Mouse (Mus musculus): ENCODE measurements around the gene Zfp54. TPM values are rescaled to one million over a fixed set of nuclear protein-coding genes. Genes with fewer than 3 reads are reported as not detected.

The Zfp54 gene
- polyA plus RNA-seq, 1 experiment from 2014 or later, result 5.8 TPM

Other genes starting within 250 kb of the Zfp54 start
- not detected in 2 replicates for gene Vmn1r234, start 197.1 kb upstream of the Zfp54 start, polyA plus RNA-seq (2015; fragmentation: Nextera tagmentation; extraction: Ambion mirVana)
- not detected in 2 replicates for gene Vmn1r235, start 166.8 kb upstream of the Zfp54 start, polyA plus RNA-seq (2015; fragmentation: Nextera tagmentation; extraction: Ambion mirVana)
- not detected in 2 replicates for gene Vmn1r236, start 140.3 kb upstream of the Zfp54 start, polyA plus RNA-seq (2015; fragmentation: Nextera tagmentation; extraction: Ambion mirVana)
- gene Vmn1r237, start 111.4 kb upstream of the Zfp54 start, polyA plus RNA-seq (2015; fragmentation: Nextera tagmentation; extraction: Ambion mirVana), result not detected in 2 replicates
- gene Zfp677, start 39.5 kb upstream of the Zfp54 start, polyA plus RNA-seq (2015; fragmentation: Nextera tagmentation; extraction: Ambion mirVana), result 4.5 and 5.7 TPM in 2 replicates
- gene Zfp51, start 27.1 kb downstream of the Zfp54 start, polyA plus RNA-seq (2015; fragmentation: Nextera tagmentation; extraction: Ambion mirVana), result 11.5 and 11.8 TPM in 2 replicates
- gene Zfp53, start 65.8 kb downstream of the Zfp54 start, polyA plus RNA-seq (2015; fragmentation: Nextera tagmentation; extraction: Ambion mirVana), result 8.7 and 10.7 TPM in 2 replicates
- gene Zfp52, start 112.3 kb downstream of the Zfp54 start, polyA plus RNA-seq (2015; fragmentation: Nextera tagmentation; extraction: Ambion mirVana), result 3.0 and 3.5 TPM in 2 replicates
- gene Zfp948, start 143.8 kb downstream of the Zfp54 start, polyA plus RNA-seq (2015; fragmentation: Nextera tagmentation; extraction: Ambion mirVana), result 19.2 and 20.3 TPM in 2 replicates
- 10.7 and 12.9 TPM in 2 replicates for gene Zfp983, start 227.4 kb downstream of the Zfp54 start, polyA plus RNA-seq (2015; fragmentation: Nextera tagmentation; extraction: Ambion mirVana)

Measured in hindbrain, embryonic 16.5 days (tissue).